Mouse (Mus musculus): Measurements from ENCODE around the gene Hip1r. TPM values are rescaled to one million over a fixed set of nuclear protein-coding genes. Genes with fewer than 3 reads are reported as not detected.

The Hip1r gene
- total and polyA plus RNA-seq, 2 experiments: 9.7 to 11.5 TPM

- Histone ChIP-seq H3K4me3 (ENCODE audit: insufficient read depth, low read depth, low read length) (no peak overlapping the region), H3K4me1 (ENCODE audit: control insufficient read depth, insufficient read depth, low read length) (peaks cover 3% of the 10 kb centered on the region), H3K9ac (ENCODE audit: low read depth, low read length) (no peak overlapping the region), H3K79me2 (ENCODE audit: control insufficient read depth, insufficient read depth, low read length) (peaks cover 12% of the 10 kb centered on the region; the same call in 1 of the 2 replicates), H3K36me3 (ENCODE audit: control insufficient read depth, insufficient read depth, low read length) (no peaks in the 10 kb centered on the region), H3K27me3 (ENCODE audit: control insufficient read depth, insufficient read depth, low read length) (no peaks in the 10 kb centered on the region), H3K27ac (replicated peaks; ENCODE audit: insufficient read depth, low read depth, low read length) (no peak overlapping the region)
- DNase-seq (ENCODE audit: extremely low read depth, low read depth, low spot score): no peak
- no peak for TF ChIP-seq POLR2A (IDR thresholded peaks at IDR 0.05; ENCODE audit: extremely low read depth, insufficient read depth, low read length)
- TF ChIP-seq CTCF (IDR thresholded peaks at IDR 0.05; ENCODE audit: low read depth, low read length): no peak
- WGBS: 84% methylated on average over 8 of the region's 8 CpGs
Observed at GRCm38 (mm10) chr5:124035806-124036205, 62.4 kb downstream of the Hip1r start.

- Histone ChIP-seq H3K79me2 (ENCODE audit: control insufficient read depth, insufficient read depth, low read length) (peaks cover 7% of the 10 kb centered on the region; the same call in 1 of the 2 replicates), H3K4me1 (ENCODE audit: control insufficient read depth, insufficient read depth, low read length) (peaks cover 1% of the 10 kb centered on the region), H3K4me3 (ENCODE audit: insufficient read depth, low read depth, low read length) (no peak overlapping the region), H3K9ac (ENCODE audit: low read depth, low read length) (no peak overlapping the region), H3K27ac (replicated peaks; ENCODE audit: insufficient read depth, low read depth, low read length) (no peak overlapping the region), H3K36me3 (ENCODE audit: control insufficient read depth, insufficient read depth, low read length) (no peaks in the 10 kb centered on the region), H3K27me3 (ENCODE audit: control insufficient read depth, insufficient read depth, low read length) (no peaks in the 10 kb centered on the region)
- 62% methylated on average over 6 of the region's 6 CpGs for WGBS
- DNase-seq (ENCODE audit: extremely low read depth, low read depth, low spot score): no peak
- TF ChIP-seq CTCF (IDR thresholded peaks at IDR 0.05; ENCODE audit: low read depth, low read length): no peak
- TF ChIP-seq POLR2A (IDR thresholded peaks at IDR 0.05; ENCODE audit: extremely low read depth, insufficient read depth, low read length): no peak
Observed at GRCm38 (mm10) chr5:124036341-124036740, 62.9 kb downstream of the Hip1r start.

- DNase-seq (ENCODE audit: extremely low read depth, low read depth, low spot score): no peak
- no peak overlapping the region for H3K27ac ChIP-seq (replicated peaks; ENCODE audit: insufficient read depth, low read depth, low read length)
- peaks cover 1% of the 10 kb centered on the region for H3K4me1 ChIP-seq (ENCODE audit: control insufficient read depth, insufficient read depth, low read length)
- H3K79me2 ChIP-seq (ENCODE audit: control insufficient read depth, insufficient read depth, low read length): peaks cover 2% of the 10 kb centered on the region; the same call in 1 of the 2 replicates
- TF ChIP-seq POLR2A (IDR thresholded peaks at IDR 0.05; ENCODE audit: extremely low read depth, insufficient read depth, low read length): no peak
- TF ChIP-seq CTCF (IDR thresholded peaks at IDR 0.05; ENCODE audit: low read depth, low read length): no peak
- no peak overlapping the region for H3K9ac ChIP-seq (ENCODE audit: low read depth, low read length)
- no peaks in the 10 kb centered on the region for H3K36me3 ChIP-seq (ENCODE audit: control insufficient read depth, insufficient read depth, low read length)
- no peaks in the 10 kb centered on the region for H3K27me3 ChIP-seq (ENCODE audit: control insufficient read depth, insufficient read depth, low read length)
- no peak overlapping the region for H3K4me3 ChIP-seq (ENCODE audit: insufficient read depth, low read depth, low read length)
- 75% methylated on average over 5 of the region's 5 CpGs for WGBS
Observed at GRCm38 (mm10) chr5:124036836-124037235, 63.4 kb downstream of the Hip1r start.

- no peak overlapping the region for H3K9ac ChIP-seq (ENCODE audit: low read depth, low read length)
- DNase-seq (ENCODE audit: extremely low read depth, low read depth, low spot score): no peak
- H3K4me1 ChIP-seq (ENCODE audit: control insufficient read depth, insufficient read depth, low read length): no peaks in the 10 kb centered on the region
- H3K4me3 ChIP-seq (ENCODE audit: insufficient read depth, low read depth, low read length): no peak overlapping the region
- H3K36me3 ChIP-seq (ENCODE audit: control insufficient read depth, insufficient read depth, low read length): no peaks in the 10 kb centered on the region
- no peaks in the 10 kb centered on the region for H3K27me3 ChIP-seq (ENCODE audit: control insufficient read depth, insufficient read depth, low read length)
- WGBS: 90% methylated on average over 6 of the region's 6 CpGs
- no peaks in the 10 kb centered on the region for H3K79me2 ChIP-seq (ENCODE audit: control insufficient read depth, insufficient read depth, low read length)
- TF ChIP-seq POLR2A (IDR thresholded peaks at IDR 0.05; ENCODE audit: extremely low read depth, insufficient read depth, low read length) (no peak), CTCF (IDR thresholded peaks at IDR 0.05; ENCODE audit: low read depth, low read length) (no peak)
- no peak overlapping the region for H3K27ac ChIP-seq (replicated peaks; ENCODE audit: insufficient read depth, low read depth, low read length)
Observed at GRCm38 (mm10) chr5:124039602-124040001, 66.2 kb downstream of the Hip1r start.

GRCm38 (mm10) chr5:124041097-124041496, 67.7 kb downstream of the Hip1r start:
- no peak for TF ChIP-seq POLR2A (IDR thresholded peaks at IDR 0.05; ENCODE audit: extremely low read depth, insufficient read depth, low read length)
- no peak for TF ChIP-seq CTCF (IDR thresholded peaks at IDR 0.05; ENCODE audit: low read depth, low read length)
- H3K36me3 ChIP-seq (ENCODE audit: control insufficient read depth, insufficient read depth, low read length): no peaks in the 10 kb centered on the region
- H3K9ac ChIP-seq (ENCODE audit: low read depth, low read length): no peak overlapping the region
- H3K4me1 ChIP-seq (ENCODE audit: control insufficient read depth, insufficient read depth, low read length): no peaks in the 10 kb centered on the region
- no peak overlapping the region for H3K27ac ChIP-seq (replicated peaks; ENCODE audit: insufficient read depth, low read depth, low read length)
- 80% methylated on average over 9 of the region's 9 CpGs for WGBS
- no peaks in the 10 kb centered on the region for H3K79me2 ChIP-seq (ENCODE audit: control insufficient read depth, insufficient read depth, low read length)
- no peak for DNase-seq (ENCODE audit: extremely low read depth, low read depth, low spot score)
- no peak overlapping the region for H3K4me3 ChIP-seq (ENCODE audit: insufficient read depth, low read depth, low read length)
- no peaks in the 10 kb centered on the region for H3K27me3 ChIP-seq (ENCODE audit: control insufficient read depth, insufficient read depth, low read length)

- 38% methylated on average over 10 of the region's 10 CpGs for WGBS
- Histone ChIP-seq H3K4me1 (ENCODE audit: control insufficient read depth, insufficient read depth, low read length) (no peaks in the 10 kb centered on the region), H3K36me3 (ENCODE audit: control insufficient read depth, insufficient read depth, low read length) (no peaks in the 10 kb centered on the region), H3K27me3 (ENCODE audit: control insufficient read depth, insufficient read depth, low read length) (no peaks in the 10 kb centered on the region), H3K4me3 (ENCODE audit: insufficient read depth, low read depth, low read length) (no peak overlapping the region), H3K9ac (ENCODE audit: low read depth, low read length) (no peak overlapping the region), H3K79me2 (ENCODE audit: control insufficient read depth, insufficient read depth, low read length) (no peaks in the 10 kb centered on the region), H3K27ac (replicated peaks; ENCODE audit: insufficient read depth, low read depth, low read length) (0 out of 2 replicates have a peak overlapping the region, but pooled peaks have one; percentile 0)
- peak; percentile 66 for DNase-seq (ENCODE audit: extremely low read depth, low read depth, low spot score)
- no peak for TF ChIP-seq CTCF (IDR thresholded peaks at IDR 0.05; ENCODE audit: low read depth, low read length)
- no peak for TF ChIP-seq POLR2A (IDR thresholded peaks at IDR 0.05; ENCODE audit: extremely low read depth, insufficient read depth, low read length)
Observed at GRCm38 (mm10) chr5:124043212-124043978, 70.0 kb downstream of the Hip1r start.

All from liver, adult 2 months (tissue).